Mouse (Mus musculus): ENCODE measurements around the gene Il1rn.

DNA sequence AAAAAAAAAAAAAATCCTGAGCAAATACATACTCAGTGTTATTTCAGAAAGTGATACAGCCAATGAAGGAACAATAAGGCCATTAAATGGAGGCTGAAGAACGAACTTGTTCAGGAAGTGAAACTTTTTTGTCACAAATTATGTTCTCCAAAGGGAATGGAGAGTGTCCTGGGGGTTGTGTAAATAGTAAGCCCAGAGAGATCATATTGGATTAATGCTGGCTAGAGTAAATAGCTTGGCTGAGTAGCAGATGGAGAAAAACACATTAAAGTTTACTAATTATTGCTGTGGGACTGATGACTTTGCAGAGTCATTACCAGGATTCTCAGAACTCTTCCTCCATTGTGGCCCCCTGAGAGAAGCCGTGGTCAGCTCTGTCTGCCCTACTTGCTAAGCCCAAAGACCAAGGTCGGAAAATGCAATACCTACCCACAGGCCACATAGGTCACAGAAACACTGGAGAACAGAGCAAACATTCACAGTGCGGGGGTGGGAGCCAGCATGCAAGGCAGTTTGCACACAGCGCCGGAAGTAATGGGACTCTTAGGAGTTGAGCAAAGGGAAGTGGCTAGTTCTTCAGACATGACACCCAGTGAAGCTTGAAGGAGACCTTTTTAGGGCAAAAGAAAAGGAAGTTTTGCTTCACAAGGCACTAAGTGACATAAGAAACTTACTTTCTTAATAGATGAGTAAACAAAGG, 25.2 kb upstream of the Il1rn start:
- TF ChIP-seq CTCF (IDR thresholded peaks at IDR 0.05; ENCODE audit: extremely low read depth, insufficient read depth, low read length), result no peak
- no peak for TF ChIP-seq POLR2A (IDR thresholded peaks at IDR 0.05; ENCODE audit: extremely low read depth, insufficient read depth, low read length)

All from cortical plate, adult 2 months (tissue).